Mouse (Mus musculus): ENCODE measurements around the gene Morn3. TPM values are rescaled to one million over a fixed set of nuclear protein-coding genes. Genes with fewer than 3 reads are reported as not detected.

Morn3 gene
- polyA plus RNA-seq, 1 experiment from 2014 or later = not detected

- DNase-seq (ENCODE audit: low spot score) (no peak), ATAC-seq (ENCODE audit: insufficient read depth, low FRiP score, low TSS enrichment) (no peak)
- Histone ChIP-seq H3K9ac (ENCODE audit: low read length) (no peak overlapping the region), H3K4me2 (ENCODE audit: low read depth) (no peak overlapping the region), H3K27ac (ENCODE audit: low read depth, low read length) (no peak overlapping the region), H3K27me3 (ENCODE audit: control insufficient read depth, insufficient read depth, low read length) (no peaks in the 10 kb centered on the region), H3K9me3 (ENCODE audit: control insufficient read depth, low read length) (no peaks in the 10 kb centered on the region), H3K4me1 (ENCODE audit: control insufficient read depth, insufficient read depth, low read length) (peaks cover 11% of the 10 kb centered on the region; the same call in 1 of the 2 replicates), H3K4me3 (ENCODE audit: low read depth, low read length) (no peak overlapping the region), H3K36me3 (ENCODE audit: control insufficient read depth, insufficient read depth, low read length) (no peaks in the 10 kb centered on the region; the same call in 1 of the 2 replicates)
- WGBS = 93% methylated on average over 13 of the region's 13 CpGs
Measured at GRCm38 (mm10) chr5:123080510-123080909, 33.7 kb upstream of the Morn3 start.

GRCm38 (mm10) chr5:123080041-123080440 lies 33.2 kb upstream of the Morn3 start:
- no peak for DNase-seq (ENCODE audit: low spot score)
- H3K4me1 ChIP-seq (ENCODE audit: control insufficient read depth, insufficient read depth, low read length) = peaks cover 11% of the 10 kb centered on the region; the same call in 1 of the 2 replicates

GRCm38 (mm10) chr5:123079568-123079967 lies 32.8 kb upstream of the Morn3 start:
- no peak overlapping the region for H3K9ac ChIP-seq (ENCODE audit: low read length)
- H3K4me1 ChIP-seq (ENCODE audit: control insufficient read depth, insufficient read depth, low read length) = peaks cover 11% of the 10 kb centered on the region; the same call in 1 of the 2 replicates
- H3K4me2 ChIP-seq (ENCODE audit: low read depth) = no peak overlapping the region
- no peaks in the 10 kb centered on the region for H3K36me3 ChIP-seq (ENCODE audit: control insufficient read depth, insufficient read depth, low read length)
- WGBS = 76% methylated on average over 1 of the region's 1 CpGs
- H3K9me3 ChIP-seq (ENCODE audit: control insufficient read depth, low read length) = no peaks in the 10 kb centered on the region
- ATAC-seq (ENCODE audit: insufficient read depth, low FRiP score, low TSS enrichment) (no peak), DNase-seq (ENCODE audit: low spot score) (no peak)
- no peaks in the 10 kb centered on the region for H3K27me3 ChIP-seq (ENCODE audit: control insufficient read depth, insufficient read depth, low read length)
- H3K27ac ChIP-seq (ENCODE audit: low read depth, low read length) = no peak overlapping the region
- H3K4me3 ChIP-seq (ENCODE audit: low read depth, low read length) = no peak overlapping the region

More at GRCm38 (mm10) chr5:123080041-123080440, 33.2 kb upstream of the Morn3 start:
- Histone ChIP-seq H3K9me3 (ENCODE audit: control insufficient read depth, low read length) (no peaks in the 10 kb centered on the region), H3K4me2 (ENCODE audit: low read depth) (no peak overlapping the region), H3K36me3 (ENCODE audit: control insufficient read depth, insufficient read depth, low read length) (no peaks in the 10 kb centered on the region; the same call in 1 of the 2 replicates), H3K9ac (ENCODE audit: low read length) (no peak overlapping the region), H3K27me3 (ENCODE audit: control insufficient read depth, insufficient read depth, low read length) (no peaks in the 10 kb centered on the region), H3K4me3 (ENCODE audit: low read depth, low read length) (no peak overlapping the region), H3K27ac (ENCODE audit: low read depth, low read length) (no peak overlapping the region)
- ATAC-seq (ENCODE audit: insufficient read depth, low FRiP score, low TSS enrichment) = no peak
- 85% methylated on average over 8 of the region's 8 CpGs for WGBS

- Histone ChIP-seq H3K9ac (ENCODE audit: low read length) (peak overlapping the region; percentile 66), H3K36me3 (ENCODE audit: control insufficient read depth, insufficient read depth, low read length) (no peaks in the 10 kb centered on the region), H3K9me3 (ENCODE audit: control insufficient read depth, low read length) (no peaks in the 10 kb centered on the region), H3K4me3 (ENCODE audit: low read depth, low read length) (peak overlapping the region; percentile 72), H3K4me2 (ENCODE audit: low read depth) (peak overlapping the region; percentile 100), H3K4me1 (ENCODE audit: control insufficient read depth, insufficient read depth, low read length) (peaks cover 11% of the 10 kb centered on the region; the same call in 1 of the 2 replicates), H3K27me3 (ENCODE audit: control insufficient read depth, insufficient read depth, low read length) (no peaks in the 10 kb centered on the region), H3K27ac (ENCODE audit: low read depth, low read length) (peak overlapping the region; percentile 68)
- 5% methylated on average over 35 of the region's 35 CpGs for WGBS
- ATAC-seq (ENCODE audit: insufficient read depth, low FRiP score, low TSS enrichment) (peak; percentile 76), DNase-seq (ENCODE audit: low spot score) (no peak)
Measured at GRCm38 (mm10) chr5:123076419-123077281, 29.8 kb upstream of the Morn3 start.

- H3K27me3 ChIP-seq (ENCODE audit: control insufficient read depth, insufficient read depth, low read length) = no peaks in the 10 kb centered on the region
- DNase-seq (ENCODE audit: low spot score) (peak; percentile 96), ATAC-seq (ENCODE audit: insufficient read depth, low FRiP score, low TSS enrichment) (peak; percentile 84)
- no peaks in the 10 kb centered on the region for H3K36me3 ChIP-seq (ENCODE audit: control insufficient read depth, insufficient read depth, low read length)
- peak overlapping the region; percentile 72 for H3K4me3 ChIP-seq (ENCODE audit: low read depth, low read length)
- peak overlapping the region; percentile 66 for H3K9ac ChIP-seq (ENCODE audit: low read length)
- peaks cover 11% of the 10 kb centered on the region; the same call in 1 of the 2 replicates for H3K4me1 ChIP-seq (ENCODE audit: control insufficient read depth, insufficient read depth, low read length)
- H3K27ac ChIP-seq (ENCODE audit: low read depth, low read length) = peak overlapping the region; percentile 68
- peak overlapping the region; percentile 100 for H3K4me2 ChIP-seq (ENCODE audit: low read depth)
- 8% methylated on average over 41 of the region's 45 CpGs for WGBS
- no peaks in the 10 kb centered on the region for H3K9me3 ChIP-seq (ENCODE audit: control insufficient read depth, low read length)
Measured at GRCm38 (mm10) chr5:123075576-123076418, 29.0 kb upstream of the Morn3 start.

- ATAC-seq (ENCODE audit: insufficient read depth, low FRiP score, low TSS enrichment) = no peak
- no peak overlapping the region for H3K27ac ChIP-seq (ENCODE audit: low read depth, low read length)
- WGBS = 93% methylated on average over 2 of the region's 2 CpGs
Measured at GRCm38 (mm10) chr5:123068714-123069113, 21.9 kb upstream of the Morn3 start.

GRCm38 (mm10) chr5:123068115-123068514 lies 21.3 kb upstream of the Morn3 start, which contains the start of gene Tmem120b:
Tmem120b (plus strand) TSS chr5:123068415.
- Histone ChIP-seq H3K27me3 (ENCODE audit: control insufficient read depth, insufficient read depth, low read length) (no peaks in the 10 kb centered on the region), H3K4me1 (ENCODE audit: control insufficient read depth, insufficient read depth, low read length) (no peaks in the 10 kb centered on the region), H3K9ac (ENCODE audit: low read length) (no peak within 1 kb of the TSS), H3K9me3 (ENCODE audit: control insufficient read depth, low read length) (no peaks in the 10 kb centered on the region), H3K27ac (ENCODE audit: low read depth, low read length) (no peak within 1 kb of the TSS), H3K4me2 (ENCODE audit: low read depth) (no peak within 1 kb of the TSS), H3K36me3 (ENCODE audit: control insufficient read depth, insufficient read depth, low read length) (no peaks in the 10 kb centered on the region), H3K4me3 (ENCODE audit: low read depth, low read length) (no peak within 1 kb of the TSS)
- DNase-seq (ENCODE audit: low spot score) = no peak
- WGBS = 88% methylated on average over 12 of the region's 12 CpGs
- ATAC-seq (ENCODE audit: insufficient read depth, low FRiP score, low TSS enrichment) = no peak

More at GRCm38 (mm10) chr5:123068714-123069113, 21.9 kb upstream of the Morn3 start:
- Histone ChIP-seq H3K36me3 (ENCODE audit: control insufficient read depth, insufficient read depth, low read length) (no peaks in the 10 kb centered on the region), H3K9me3 (ENCODE audit: control insufficient read depth, low read length) (no peaks in the 10 kb centered on the region), H3K4me1 (ENCODE audit: control insufficient read depth, insufficient read depth, low read length) (no peaks in the 10 kb centered on the region), H3K27me3 (ENCODE audit: control insufficient read depth, insufficient read depth, low read length) (no peaks in the 10 kb centered on the region), H3K9ac (ENCODE audit: low read length) (no peak overlapping the region), H3K4me2 (ENCODE audit: low read depth) (no peak overlapping the region), H3K4me3 (ENCODE audit: low read depth, low read length) (no peak overlapping the region)
- DNase-seq (ENCODE audit: low spot score) = no peak

GRCm38 (mm10) chr5:123067395-123067995 lies 20.7 kb upstream of the Morn3 start:
- Histone ChIP-seq H3K4me2 (ENCODE audit: low read depth) (no peak overlapping the region), H3K9ac (ENCODE audit: low read length) (no peak overlapping the region), H3K4me3 (ENCODE audit: low read depth, low read length) (no peak overlapping the region), H3K9me3 (ENCODE audit: control insufficient read depth, low read length) (no peaks in the 10 kb centered on the region), H3K4me1 (ENCODE audit: control insufficient read depth, insufficient read depth, low read length) (no peaks in the 10 kb centered on the region), H3K36me3 (ENCODE audit: control insufficient read depth, insufficient read depth, low read length) (no peaks in the 10 kb centered on the region), H3K27ac (ENCODE audit: low read depth, low read length) (no peak overlapping the region), H3K27me3 (ENCODE audit: control insufficient read depth, insufficient read depth, low read length) (no peaks in the 10 kb centered on the region)
- no peak for ATAC-seq (ENCODE audit: insufficient read depth, low FRiP score, low TSS enrichment)
- WGBS = 20% methylated on average over 6 of the region's 6 CpGs
- no peak for DNase-seq (ENCODE audit: low spot score)

Data from neural tube, embryonic 11.5 days (tissue).